Mouse (Mus musculus): ENCODE measurements around the gene Tmem117. TPM values are rescaled to one million over a fixed set of nuclear protein-coding genes. Genes with fewer than 3 reads are reported as not detected.

Tmem117 gene
- polyA plus RNA-seq, 1 experiment from 2014 or later, result 22.1 TPM

- no peak for ATAC-seq (ENCODE audit: low FRiP score)
- H3K36me3 ChIP-seq, result no peaks in the 10 kb centered on the region
- H3K4me2 ChIP-seq, result no peak overlapping the region
- H3K4me3 ChIP-seq (replicated peaks), result no peak overlapping the region
- no peaks in the 10 kb centered on the region for H3K27me3 ChIP-seq (replicated peaks)
- no peaks in the 10 kb centered on the region for H3K9me3 ChIP-seq (replicated peaks)
- H3K9ac ChIP-seq (replicated peaks), result no peak overlapping the region
- no peak overlapping the region for H3K27ac ChIP-seq (replicated peaks)
- no peaks in the 10 kb centered on the region for H3K4me1 ChIP-seq
- WGBS, result 91% methylated on average over 3 of the region's 3 CpGs
These were observed 206.6 kb downstream of the Tmem117 start for GRCm38 (mm10) chr15:94835634-94836033.

- no peak for ATAC-seq (ENCODE audit: low FRiP score)
- H3K4me2 ChIP-seq, result no peak overlapping the region
- H3K9me3 ChIP-seq (replicated peaks), result no peaks in the 10 kb centered on the region
- no peak overlapping the region for H3K27ac ChIP-seq (replicated peaks)
- WGBS, result 62% methylated on average over 4 of the region's 4 CpGs
- H3K4me1 ChIP-seq, result no peaks in the 10 kb centered on the region
- no peaks in the 10 kb centered on the region for H3K36me3 ChIP-seq
- H3K4me3 ChIP-seq (replicated peaks), result no peak overlapping the region
- H3K27me3 ChIP-seq (replicated peaks), result no peaks in the 10 kb centered on the region
- no peak overlapping the region for H3K9ac ChIP-seq (replicated peaks)
These were observed 209.6 kb downstream of the Tmem117 start for GRCm38 (mm10) chr15:94838646-94839045.

- ATAC-seq (ENCODE audit: low FRiP score), result no peak
- Histone ChIP-seq H3K4me1 (no peaks in the 10 kb centered on the region), H3K4me3 (replicated peaks) (no peak overlapping the region), H3K9me3 (replicated peaks) (no peaks in the 10 kb centered on the region), H3K27ac (replicated peaks) (no peak overlapping the region), H3K27me3 (replicated peaks) (no peaks in the 10 kb centered on the region), H3K9ac (replicated peaks) (no peak overlapping the region), H3K36me3 (no peaks in the 10 kb centered on the region), H3K4me2 (no peak overlapping the region)
- WGBS, result 81% methylated on average over 2 of the region's 2 CpGs
These were observed 218.5 kb downstream of the Tmem117 start for GRCm38 (mm10) chr15:94847501-94847900.

GRCm38 (mm10) chr15:94859641-94860040, 230.6 kb downstream of the Tmem117 start:
- Histone ChIP-seq H3K9me3 (replicated peaks) (no peaks in the 10 kb centered on the region), H3K4me1 (peaks cover 12% of the 10 kb centered on the region; the same call in 1 of the 2 replicates), H3K4me3 (replicated peaks) (no peak overlapping the region), H3K36me3 (no peaks in the 10 kb centered on the region), H3K27ac (replicated peaks) (no peak overlapping the region), H3K4me2 (no peak overlapping the region), H3K27me3 (replicated peaks) (0 out of 2 replicates have a peak, but pooled peaks cover 9% of the 10 kb centered on the region), H3K9ac (replicated peaks) (no peak overlapping the region)
- 44% methylated on average over 6 of the region's 6 CpGs for WGBS
- peak; percentile 86 for ATAC-seq (ENCODE audit: low FRiP score)

GRCm38 (mm10) chr15:94861173-94861572, 232.1 kb downstream of the Tmem117 start:
- Histone ChIP-seq H3K27me3 (replicated peaks) (0 out of 2 replicates have a peak, but pooled peaks cover 2% of the 10 kb centered on the region), H3K4me2 (no peak overlapping the region), H3K27ac (replicated peaks) (no peak overlapping the region), H3K4me3 (replicated peaks) (no peak overlapping the region), H3K36me3 (no peaks in the 10 kb centered on the region), H3K9me3 (replicated peaks) (no peaks in the 10 kb centered on the region), H3K4me1 (peaks cover 12% of the 10 kb centered on the region; the same call in 1 of the 2 replicates), H3K9ac (replicated peaks) (no peak overlapping the region)
- 92% methylated on average over 2 of the region's 2 CpGs for WGBS
- ATAC-seq (ENCODE audit: low FRiP score), result no peak

DNA sequence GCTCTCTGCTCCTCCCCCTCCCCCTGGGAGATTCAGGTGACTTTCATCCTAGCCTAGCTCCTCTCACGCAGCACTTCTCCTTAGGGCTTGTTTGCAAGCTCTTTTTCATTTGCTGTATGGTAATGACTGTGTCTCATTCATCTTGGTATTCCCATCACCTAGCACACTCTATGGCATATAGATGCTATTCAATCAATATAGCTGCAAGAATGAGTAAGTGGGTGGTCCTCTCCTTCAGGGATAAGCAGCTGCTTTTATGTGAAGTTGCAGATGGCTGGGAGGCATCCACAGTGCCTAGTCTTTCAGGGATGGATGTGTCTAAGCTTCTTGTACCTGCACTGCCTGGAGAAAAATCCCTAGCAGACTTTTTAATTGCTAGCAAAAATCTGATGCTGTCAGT, 235.1 kb downstream of the Tmem117 start:
- ATAC-seq (ENCODE audit: low FRiP score), result no peak
- H3K4me2 ChIP-seq, result no peak overlapping the region
- no peaks in the 10 kb centered on the region for H3K27me3 ChIP-seq (replicated peaks)
- H3K27ac ChIP-seq (replicated peaks), result no peak overlapping the region; the same call in 1 of the 2 replicates
- 0 out of 2 replicates have a peak, but pooled peaks cover 9% of the 10 kb centered on the region for H3K4me1 ChIP-seq
- H3K36me3 ChIP-seq, result no peaks in the 10 kb centered on the region
- no peak overlapping the region for H3K4me3 ChIP-seq (replicated peaks)
- no peak overlapping the region for H3K9ac ChIP-seq (replicated peaks)
- H3K9me3 ChIP-seq (replicated peaks), result no peaks in the 10 kb centered on the region
- 38% methylated on average over 1 of the region's 1 CpGs for WGBS

DNA sequence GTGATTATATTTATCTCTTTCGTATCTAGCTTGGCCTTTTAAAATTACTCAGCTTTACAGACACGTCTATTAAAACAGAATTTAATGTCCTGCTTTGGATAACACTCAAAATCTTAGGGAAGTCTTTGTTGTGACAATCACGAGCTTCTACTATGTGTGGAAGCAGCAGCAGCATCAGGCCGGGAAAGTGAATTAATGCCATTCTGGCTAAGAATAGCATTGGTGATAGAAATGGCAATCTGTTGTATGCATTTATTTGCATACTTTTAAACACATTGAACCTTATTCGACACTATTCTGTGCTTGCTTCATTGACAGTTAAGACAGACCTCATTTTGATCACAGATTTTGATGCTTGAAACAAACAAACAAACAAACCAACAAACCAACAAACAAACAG, 239.3 kb downstream of the Tmem117 start:
- Histone ChIP-seq H3K27me3 (replicated peaks) (no peaks in the 10 kb centered on the region), H3K36me3 (no peaks in the 10 kb centered on the region), H3K4me3 (replicated peaks) (no peak overlapping the region), H3K4me1 (0 out of 2 replicates have a peak, but pooled peaks cover 4% of the 10 kb centered on the region), H3K9me3 (replicated peaks) (no peaks in the 10 kb centered on the region), H3K4me2 (no peak overlapping the region), H3K9ac (replicated peaks) (no peak overlapping the region), H3K27ac (replicated peaks) (no peak overlapping the region)
- 67% methylated on average over 5 of the region's 5 CpGs for WGBS
- no peak for ATAC-seq (ENCODE audit: low FRiP score)

DNA sequence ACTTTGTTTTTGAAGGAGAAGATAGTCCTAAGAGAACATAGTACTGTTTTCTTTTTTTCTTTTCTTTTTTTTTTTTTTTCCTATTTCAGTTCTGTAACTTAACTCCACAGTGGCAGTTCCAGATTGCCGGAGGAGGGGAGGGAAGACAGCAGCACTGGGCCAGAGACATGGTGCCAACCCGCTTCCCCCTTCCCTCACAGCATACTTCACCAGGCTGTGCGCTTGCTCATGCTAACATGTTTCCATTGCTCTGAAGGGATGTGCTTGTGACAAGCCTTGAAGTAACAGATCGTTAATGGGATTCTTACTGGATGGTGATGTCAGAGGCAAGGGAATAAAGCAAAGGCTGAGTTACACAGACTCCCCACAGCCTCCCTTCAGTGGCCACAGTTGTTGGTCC, 256.0 kb downstream of the Tmem117 start:
- no peaks in the 10 kb centered on the region for H3K4me1 ChIP-seq
- H3K27ac ChIP-seq (replicated peaks), result no peak overlapping the region
- H3K4me3 ChIP-seq (replicated peaks), result no peak overlapping the region
- no peak for ATAC-seq (ENCODE audit: low FRiP score)
- H3K27me3 ChIP-seq (replicated peaks), result no peaks in the 10 kb centered on the region
- H3K9me3 ChIP-seq (replicated peaks), result no peaks in the 10 kb centered on the region
- no peak overlapping the region for H3K9ac ChIP-seq (replicated peaks)
- H3K36me3 ChIP-seq, result no peaks in the 10 kb centered on the region
- 80% methylated on average over 4 of the region's 4 CpGs for WGBS
- no peak overlapping the region for H3K4me2 ChIP-seq

- no peaks in the 10 kb centered on the region for H3K36me3 ChIP-seq
- no peak overlapping the region for H3K4me3 ChIP-seq (replicated peaks)
- no peaks in the 10 kb centered on the region for H3K27me3 ChIP-seq (replicated peaks)
- 0 out of 2 replicates have a peak, but pooled peaks cover 4% of the 10 kb centered on the region for H3K4me1 ChIP-seq
- 75% methylated on average over 1 of the region's 1 CpGs for WGBS
- H3K27ac ChIP-seq (replicated peaks), result no peak overlapping the region
- no peak overlapping the region for H3K9ac ChIP-seq (replicated peaks)
- H3K9me3 ChIP-seq (replicated peaks), result no peaks in the 10 kb centered on the region
- no peak for ATAC-seq (ENCODE audit: low FRiP score)
- no peak overlapping the region for H3K4me2 ChIP-seq
These were observed 264.2 kb downstream of the Tmem117 start for GRCm38 (mm10) chr15:94893201-94893600.

DNA sequence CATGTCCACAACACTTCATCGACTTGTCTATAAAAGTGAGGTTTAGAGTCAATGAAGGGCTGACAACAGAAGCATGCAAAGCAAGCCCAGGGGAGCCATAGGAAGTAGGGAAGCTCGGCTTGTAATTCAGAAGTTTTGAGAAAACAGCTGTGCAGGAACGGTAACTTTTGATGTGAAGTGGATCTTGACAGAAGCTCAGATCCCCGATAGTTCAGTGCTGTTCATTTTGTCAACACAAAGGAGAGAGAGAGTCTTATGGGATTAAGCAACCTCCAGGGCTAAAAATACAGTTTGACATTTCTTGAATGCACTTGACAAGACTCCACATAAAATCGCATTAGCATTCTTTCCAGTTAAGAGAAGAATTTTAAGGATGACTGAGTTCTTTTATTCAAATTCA, 265.1 kb downstream of the Tmem117 start:
- Histone ChIP-seq H3K4me3 (replicated peaks) (no peak overlapping the region), H3K27ac (replicated peaks) (no peak overlapping the region), H3K4me2 (no peak overlapping the region), H3K9me3 (replicated peaks) (no peaks in the 10 kb centered on the region), H3K36me3 (no peaks in the 10 kb centered on the region), H3K27me3 (replicated peaks) (no peaks in the 10 kb centered on the region), H3K4me1 (0 out of 2 replicates have a peak, but pooled peaks cover 4% of the 10 kb centered on the region), H3K9ac (replicated peaks) (no peak overlapping the region)
- WGBS, result 62% methylated on average over 5 of the region's 5 CpGs
- no peak for ATAC-seq (ENCODE audit: low FRiP score)

GRCm38 (mm10) chr15:94895681-94896080, 266.6 kb downstream of the Tmem117 start:
- ATAC-seq (ENCODE audit: low FRiP score), result no peak
- no peak overlapping the region for H3K4me3 ChIP-seq (replicated peaks)
- no peak overlapping the region for H3K27ac ChIP-seq (replicated peaks)
- 0 out of 2 replicates have a peak, but pooled peaks cover 4% of the 10 kb centered on the region for H3K4me1 ChIP-seq
- H3K9ac ChIP-seq (replicated peaks), result no peak overlapping the region
- H3K9me3 ChIP-seq (replicated peaks), result no peaks in the 10 kb centered on the region
- H3K4me2 ChIP-seq, result no peak overlapping the region
- H3K27me3 ChIP-seq (replicated peaks), result no peaks in the 10 kb centered on the region
- WGBS, result 86% methylated on average over 11 of the region's 11 CpGs
- H3K36me3 ChIP-seq, result no peaks in the 10 kb centered on the region

GRCm38 (mm10) chr15:94903188-94903587, 274.2 kb downstream of the Tmem117 start:
- no peak overlapping the region for H3K4me3 ChIP-seq (replicated peaks)
- WGBS, result 91% methylated on average over 1 of the region's 1 CpGs
- H3K36me3 ChIP-seq, result no peaks in the 10 kb centered on the region
- H3K27me3 ChIP-seq (replicated peaks), result no peaks in the 10 kb centered on the region
- H3K9ac ChIP-seq (replicated peaks), result no peak overlapping the region
- no peaks in the 10 kb centered on the region for H3K9me3 ChIP-seq (replicated peaks)
- ATAC-seq (ENCODE audit: low FRiP score), result no peak
- H3K27ac ChIP-seq (replicated peaks), result no peak overlapping the region
- H3K4me2 ChIP-seq, result no peak overlapping the region
- peaks cover 11% of the 10 kb centered on the region for H3K4me1 ChIP-seq
